Mouse (Mus musculus) gastrocnemius, postnatal 4 days (tissue): ENCODE results near the gene Farp1. TPM values are rescaled to one million over a fixed set of nuclear protein-coding genes. Genes with fewer than 3 reads are reported as not detected.

ENCODE experiments used
- DNase-seq, 2 experiments: peaks; one replicate each; pipeline ENCODE4 v3.0.0; 2021 to 2022; ENCODE audit warnings: low spot score in 2 of 2, mixed read lengths in 2 of 2
- total RNA-seq, 2 experiments: library from RNA; stranded (reverse); gene quantifications; 2 replicates each; pipeline ENCODE4 v1.2.3; 2021

Gene Farp1
- total RNA-seq, 2 experiments from 2014 or later: 64.2 to 65.8 TPM

DNA sequence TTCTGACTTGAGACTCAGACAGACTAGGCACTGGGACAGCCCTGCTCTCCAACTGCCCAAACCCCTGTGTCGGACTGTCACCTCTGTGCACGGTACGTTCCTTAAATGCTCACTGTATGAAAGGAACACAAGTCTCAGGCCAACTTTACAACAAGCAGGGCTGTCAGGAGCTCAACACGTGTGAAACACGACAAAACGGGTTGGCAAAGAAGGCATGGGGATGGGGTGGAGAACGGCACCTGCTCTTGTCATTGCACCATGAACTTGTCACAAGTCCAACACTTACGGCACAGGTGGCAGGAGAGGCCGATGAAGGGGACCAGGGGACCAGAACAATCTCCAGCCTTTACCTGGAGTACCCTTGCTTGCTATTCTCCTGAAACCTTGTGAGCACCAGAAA, 264.1 kb downstream of the Farp1 start:
- DNase-seq: no peak

DNA sequence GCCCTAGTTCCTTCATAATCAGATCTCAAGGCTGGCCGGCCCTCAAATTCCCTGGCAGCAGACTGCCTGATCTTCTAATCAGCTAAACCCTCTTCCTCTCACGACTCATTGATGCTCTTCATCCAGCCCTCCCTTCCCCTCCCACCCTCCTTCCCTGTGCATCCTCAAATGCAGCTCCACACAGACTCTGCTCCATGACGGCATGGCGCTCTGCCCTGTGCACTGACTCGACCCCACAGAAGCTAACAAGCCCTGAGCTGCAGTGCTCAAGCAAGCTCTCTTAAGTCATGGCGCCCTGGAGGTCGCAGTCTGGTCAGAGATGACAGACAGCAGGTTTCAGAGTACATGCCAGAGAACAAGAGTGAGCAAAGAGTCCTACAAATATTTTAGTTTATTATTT, 269.5 kb downstream of the Farp1 start:
- no peak for DNase-seq

DNA sequence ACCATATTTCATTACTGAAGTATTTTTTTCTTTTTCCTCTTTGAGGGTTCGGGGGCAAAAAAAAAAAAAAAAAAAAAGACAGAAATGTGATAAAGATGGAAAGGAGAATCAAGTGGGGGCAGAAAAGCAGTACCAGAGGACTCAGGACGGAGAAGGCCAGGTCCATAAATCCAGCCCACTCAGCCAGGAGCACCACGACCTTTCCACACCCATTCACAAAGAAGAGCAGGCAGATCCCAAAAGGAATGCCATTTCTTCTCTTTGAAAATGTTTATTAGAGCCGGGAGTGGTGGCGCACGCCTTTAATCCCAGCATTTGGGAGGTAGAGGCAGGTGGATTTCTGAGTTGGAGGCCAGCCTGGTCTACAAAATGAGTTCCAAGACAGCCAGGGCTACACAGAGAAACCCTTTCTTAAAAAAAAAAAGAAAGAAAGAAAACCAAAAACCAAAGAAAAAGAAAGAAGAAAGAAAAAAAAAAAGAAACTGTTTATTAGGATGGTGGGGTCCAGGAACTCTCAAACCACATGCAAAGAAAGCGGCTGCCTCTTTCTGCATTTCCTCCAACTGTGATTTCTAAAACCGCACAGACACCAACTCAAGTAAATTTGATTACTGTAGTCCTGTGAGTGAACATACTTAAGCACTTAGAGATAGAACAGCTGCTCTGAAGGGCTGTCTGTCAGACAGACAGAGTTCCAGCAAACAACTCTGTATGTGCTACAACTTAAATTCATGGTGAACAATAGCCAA, 270.5 kb downstream of the Farp1 start:
- no peak for DNase-seq

DNA sequence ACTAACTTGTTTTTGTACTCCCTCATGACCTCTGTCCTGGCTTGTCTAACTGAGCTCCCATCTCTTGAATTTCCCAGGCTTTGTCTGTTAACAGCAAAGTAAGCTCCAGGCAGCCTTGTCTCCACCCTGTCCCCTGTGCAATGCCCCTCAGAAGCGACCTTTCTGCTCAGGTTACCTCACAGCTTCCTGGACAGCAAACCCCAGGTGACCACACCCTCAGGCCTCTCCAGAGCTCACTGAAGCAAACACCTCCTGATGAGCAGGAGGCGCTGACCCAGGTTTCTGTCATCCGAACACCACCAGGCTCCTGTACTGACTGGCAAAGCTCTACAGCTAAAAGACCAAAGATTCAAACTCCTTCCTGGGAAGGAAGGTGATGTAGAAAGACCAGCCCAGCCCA, 274.9 kb downstream of the Farp1 start:
- no peak for DNase-seq

DNA sequence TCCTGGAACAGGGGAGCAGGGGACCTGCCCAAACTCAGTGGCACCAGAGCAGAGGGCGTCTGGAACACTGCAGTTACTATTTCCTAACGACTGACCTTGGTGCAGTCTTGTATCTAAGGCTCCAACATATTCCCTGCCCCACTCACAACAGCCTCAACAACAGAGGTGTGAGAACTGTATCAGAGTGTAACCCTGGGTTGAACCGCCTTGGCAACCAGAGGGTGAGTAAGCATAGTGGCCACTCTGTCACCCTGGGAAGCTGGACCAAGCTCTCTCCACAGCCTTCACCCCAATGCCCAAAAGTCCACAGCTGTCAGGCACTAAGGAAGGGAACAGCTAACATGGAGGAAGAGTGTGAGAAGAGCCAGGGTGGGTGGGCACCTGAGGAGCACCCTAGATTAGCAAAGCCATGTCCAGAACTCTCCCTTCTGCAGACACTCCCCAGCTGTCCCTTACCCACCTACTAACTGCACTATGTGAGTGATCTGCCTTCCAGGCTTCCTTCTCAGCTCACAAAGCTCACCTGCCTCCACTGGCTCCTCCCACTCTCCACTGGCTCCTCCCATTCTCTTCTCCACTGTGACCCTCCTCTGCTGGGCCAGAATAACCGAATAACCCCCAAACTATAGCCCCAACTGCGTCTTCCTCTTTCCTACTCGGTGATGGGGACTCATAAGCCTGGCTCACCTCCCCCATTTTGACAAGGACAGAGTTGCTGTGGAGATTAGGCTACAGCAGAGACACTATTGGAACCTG, 275.5 kb downstream of the Farp1 start:
- DNase-seq: no peak

DNA sequence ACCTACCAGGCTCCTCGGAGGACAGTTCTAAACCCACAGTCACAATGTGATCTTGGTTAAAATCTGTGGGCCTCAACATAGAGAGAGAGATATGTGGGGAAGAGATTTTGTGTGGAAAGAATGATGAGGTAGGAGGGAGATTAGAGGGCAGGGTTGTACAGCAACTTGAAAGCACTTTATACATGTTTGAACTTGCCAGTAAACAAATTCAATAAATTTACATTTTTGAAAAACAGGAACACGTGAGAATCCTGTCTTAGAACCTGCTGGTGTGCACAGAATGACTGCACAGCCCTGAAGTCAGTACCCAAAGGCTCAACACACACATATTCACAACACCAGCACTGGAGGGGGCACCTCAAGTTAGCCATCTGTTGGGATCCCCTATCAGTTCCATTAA, 276.1 kb downstream of the Farp1 start:
- DNase-seq: no peak

DNA sequence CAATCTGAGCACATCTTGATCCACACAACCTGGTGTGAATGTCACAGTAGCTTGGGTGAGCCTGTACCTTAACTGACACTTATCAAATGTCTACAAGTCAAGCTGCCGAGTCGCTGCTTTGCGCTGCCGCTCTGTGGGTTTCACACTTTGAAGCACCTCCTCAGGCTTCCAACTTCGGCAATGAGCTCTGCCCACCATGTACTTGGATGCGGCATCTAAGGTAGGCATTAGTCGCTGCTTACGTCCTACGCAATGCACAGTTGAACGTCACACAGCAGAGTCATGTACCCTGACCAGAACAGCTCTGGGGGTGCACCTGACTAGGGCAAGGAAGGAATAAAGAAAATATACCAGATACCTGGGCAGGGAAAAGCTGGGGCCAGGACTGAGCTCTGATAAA, 278.3 kb downstream of the Farp1 start:
- no peak for DNase-seq

DNA sequence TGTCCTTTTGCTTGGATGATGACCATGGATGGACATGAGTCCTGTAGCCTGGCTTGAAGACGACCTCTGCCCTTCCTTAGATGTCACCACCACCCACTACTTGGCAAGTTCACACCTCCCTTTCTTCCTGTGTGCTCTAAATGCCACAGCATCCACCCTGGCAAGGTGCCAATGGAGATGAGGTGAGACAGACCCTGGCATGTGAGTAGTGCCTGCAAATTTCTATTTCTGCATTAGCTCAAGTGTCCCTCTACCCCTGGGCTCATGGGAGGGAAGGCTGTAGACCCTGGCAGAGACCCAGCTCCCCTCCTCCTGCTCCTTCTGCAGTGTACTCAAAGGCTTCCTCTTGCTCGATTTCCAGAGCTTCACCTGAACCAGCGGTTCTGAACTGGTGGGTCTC, 279.9 kb downstream of the Farp1 start:
- no peak for DNase-seq

DNA sequence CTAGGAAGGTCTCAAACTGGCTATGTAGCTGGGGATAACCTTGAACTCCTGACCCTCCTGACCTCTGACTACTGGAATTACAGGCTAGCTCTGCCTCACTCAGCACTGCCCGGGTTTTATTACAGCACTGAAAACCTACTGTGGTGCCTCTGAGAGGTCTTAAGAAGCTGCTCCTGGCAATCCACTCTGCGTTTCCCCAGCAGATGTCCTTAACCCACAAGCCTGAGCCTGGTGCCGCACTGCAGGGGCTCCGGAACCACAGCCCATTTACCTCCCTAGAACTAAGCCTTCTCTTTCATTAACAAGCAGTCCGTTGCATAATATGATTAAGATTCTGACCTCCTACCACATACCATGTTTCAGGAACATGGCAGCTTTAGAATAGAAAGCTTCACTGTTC, 281.1 kb downstream of the Farp1 start:
- DNase-seq: no peak

DNA sequence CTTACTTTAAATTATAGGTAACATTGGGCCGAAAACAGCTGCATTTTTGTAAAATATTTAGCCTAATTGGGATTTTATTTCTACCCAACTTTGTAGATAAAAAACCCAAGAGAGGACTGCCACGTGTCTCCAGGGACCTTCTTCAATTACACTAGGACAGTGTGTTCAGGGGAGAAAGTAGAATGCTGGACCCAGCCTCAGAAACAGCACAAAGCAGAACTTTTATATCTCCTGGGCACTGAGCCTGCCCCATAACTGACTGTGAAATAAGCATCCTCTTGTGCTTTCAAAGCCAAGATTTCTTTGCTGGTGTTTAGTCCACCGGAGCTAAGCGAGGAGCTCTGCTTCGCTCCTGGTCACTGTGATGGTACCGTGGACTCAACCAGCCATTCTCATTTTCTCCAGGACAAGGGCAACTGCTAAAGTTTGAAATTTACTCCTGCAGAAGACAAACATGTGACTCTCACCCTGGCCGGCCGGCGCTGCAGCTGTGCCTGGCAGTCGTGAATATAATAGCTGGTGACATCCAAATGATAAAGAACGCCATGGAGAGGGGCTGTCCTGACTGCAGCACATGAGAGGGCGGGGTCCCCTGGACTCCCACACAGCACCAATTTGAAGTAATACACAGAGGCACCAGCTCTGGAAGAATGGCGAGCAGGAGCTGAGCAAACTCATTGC, 281.8 kb downstream of the Farp1 start:
- no peak for DNase-seq

DNA sequence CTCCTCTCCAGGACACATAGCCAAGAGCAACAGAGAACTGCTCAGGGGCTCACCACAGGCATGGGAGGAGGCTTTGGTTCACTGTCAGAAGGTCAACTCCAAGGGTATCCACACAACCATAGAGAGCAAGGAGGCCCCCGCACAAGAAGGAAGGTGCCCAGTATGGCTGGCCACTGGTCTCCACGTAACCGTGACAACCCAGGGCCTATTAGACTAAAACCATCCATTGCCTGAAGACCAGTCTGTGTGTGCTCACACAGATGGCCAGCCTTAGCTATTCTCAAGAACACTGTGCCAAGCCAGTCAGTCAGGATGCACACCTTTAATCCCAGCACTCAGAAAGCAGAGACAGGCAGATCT, 282.3 kb downstream of the Farp1 start:
- no peak for DNase-seq

DNA sequence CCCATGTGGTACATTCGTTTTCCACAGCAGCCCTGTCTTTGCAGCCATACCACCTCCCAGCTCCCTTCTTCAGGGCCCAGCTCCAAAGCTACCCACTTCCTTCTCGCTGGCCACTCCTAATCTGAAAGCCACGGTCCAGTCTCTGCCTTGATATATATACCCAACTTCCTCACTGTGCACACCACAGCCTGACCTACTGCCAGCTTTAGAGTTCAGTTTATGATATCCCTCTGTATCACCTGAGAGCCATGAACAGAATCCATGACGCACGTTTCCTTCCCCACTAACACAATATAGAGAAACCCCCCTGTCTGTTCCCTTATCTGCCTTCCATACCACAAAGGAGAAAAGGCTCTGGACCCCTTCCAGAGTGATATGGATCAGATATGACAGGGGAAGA, 283.4 kb downstream of the Farp1 start:
- no peak for DNase-seq

DNA sequence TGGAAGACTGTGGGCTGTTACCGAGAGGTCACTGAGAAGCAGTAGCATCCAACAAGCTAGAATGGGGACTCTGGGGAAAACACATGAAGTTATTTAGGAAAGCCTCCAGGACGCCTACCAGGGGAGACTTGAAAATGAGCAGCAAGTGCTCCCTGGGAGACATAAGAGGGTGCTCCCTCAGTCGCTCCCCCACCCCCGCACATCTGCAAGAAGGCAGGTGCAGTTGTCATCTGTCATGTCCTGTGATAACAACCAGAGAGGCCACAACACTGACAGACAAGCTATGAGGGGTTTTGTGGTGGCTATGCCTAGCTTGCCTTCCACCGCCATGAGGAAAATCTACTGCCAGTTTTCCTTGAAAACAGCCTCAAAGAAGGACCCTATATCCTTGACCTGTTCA, 287.1 kb downstream of the Farp1 start:
- DNase-seq: no peak

DNA sequence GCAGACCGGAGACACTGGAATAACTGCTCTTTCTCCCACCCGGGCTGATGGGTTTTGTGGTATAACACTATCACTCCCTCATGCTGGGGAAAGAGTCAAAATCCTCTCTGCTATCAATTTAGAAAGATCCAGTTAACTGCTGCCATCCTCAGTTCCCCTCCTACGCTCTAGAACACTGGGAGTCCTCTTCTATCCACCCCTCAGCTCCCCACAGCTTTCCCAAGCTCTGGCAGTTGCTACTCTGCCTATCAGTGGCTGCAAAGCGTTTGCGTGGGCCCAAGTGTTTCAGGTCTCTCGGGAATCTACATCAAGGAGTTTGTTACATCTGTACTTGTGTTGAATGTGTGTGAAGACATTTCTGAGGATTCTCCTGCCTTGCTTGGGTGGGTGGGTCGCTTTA, 287.6 kb downstream of the Farp1 start:
- no peak for DNase-seq

DNA sequence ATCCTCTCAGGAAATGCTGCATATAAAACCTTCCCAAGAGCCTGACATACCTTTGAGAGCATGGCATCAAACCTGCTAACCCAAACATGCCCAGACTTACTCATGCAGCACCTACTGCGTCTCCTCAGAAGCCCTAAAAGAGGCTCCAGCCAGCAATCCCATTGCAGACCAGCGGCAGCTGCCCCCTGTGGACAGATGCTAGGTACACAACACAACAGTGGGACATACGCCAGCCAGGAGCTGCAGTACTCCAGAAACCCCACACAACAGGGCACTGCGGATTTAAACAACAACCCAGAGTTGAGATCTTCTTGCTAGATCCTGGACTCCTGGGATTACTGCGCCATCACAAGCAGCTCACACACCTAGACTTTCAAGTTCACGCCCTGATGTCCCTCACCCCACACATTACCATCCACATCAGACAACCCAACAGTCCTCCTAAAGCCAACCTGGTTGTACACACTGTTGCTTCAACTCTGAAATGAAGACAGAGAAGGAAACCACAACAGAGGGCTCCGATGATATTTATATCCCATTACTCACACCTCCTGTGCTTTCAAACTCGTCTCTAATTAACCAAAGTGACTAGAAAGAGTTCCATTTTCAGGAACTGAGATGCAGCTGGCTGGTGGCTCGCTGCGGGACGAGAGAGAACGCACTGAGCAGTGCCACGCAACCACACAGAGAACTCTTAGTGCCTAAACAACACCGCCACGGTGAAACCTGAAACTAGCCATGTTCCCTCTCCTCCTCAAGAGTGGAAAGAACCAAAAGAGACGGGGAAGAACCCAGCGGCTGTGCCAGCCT, 289.7 kb downstream of the Farp1 start:
- DNase-seq: no peak

DNA sequence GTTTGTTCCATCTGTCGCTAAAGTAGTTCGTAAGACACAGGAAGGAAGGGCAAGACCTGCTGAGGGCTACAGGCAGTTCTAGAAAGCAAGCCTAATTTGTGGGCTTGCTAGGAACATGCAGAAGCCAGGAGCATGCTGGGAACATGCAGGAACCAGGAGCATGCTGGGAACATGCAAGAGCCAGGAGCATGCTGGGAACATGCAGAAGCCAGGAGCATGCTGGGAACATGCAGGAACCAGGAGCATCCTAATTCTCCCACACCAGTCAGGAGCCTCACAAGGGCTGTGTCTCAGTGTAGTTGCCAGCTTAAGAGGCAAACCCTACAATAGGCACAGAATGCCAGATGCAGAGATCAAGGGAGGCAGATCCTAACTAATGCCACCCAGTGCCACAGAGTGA, 291.4 kb downstream of the Farp1 start:
- no peak for DNase-seq

DNA sequence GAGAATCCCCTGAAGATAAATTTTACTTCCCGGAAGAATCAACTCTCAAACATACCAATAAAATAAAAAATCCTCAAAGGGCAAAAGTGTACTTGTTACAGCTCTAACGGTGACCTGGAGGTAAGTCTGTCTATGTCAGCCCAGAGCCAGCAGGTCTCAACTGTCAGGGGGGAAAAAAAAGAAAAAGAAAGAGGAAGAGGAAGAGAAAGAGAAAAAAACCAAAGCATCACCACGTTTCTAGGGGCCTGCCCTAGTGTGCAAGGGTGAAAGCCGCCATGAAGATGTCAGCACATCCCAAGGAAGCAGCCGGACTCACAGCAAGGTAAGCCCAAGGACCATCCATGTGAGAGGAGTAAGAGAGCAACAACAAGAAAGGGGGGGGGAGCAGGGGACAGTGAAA, 293.9 kb downstream of the Farp1 start:
- no peak for DNase-seq

DNA sequence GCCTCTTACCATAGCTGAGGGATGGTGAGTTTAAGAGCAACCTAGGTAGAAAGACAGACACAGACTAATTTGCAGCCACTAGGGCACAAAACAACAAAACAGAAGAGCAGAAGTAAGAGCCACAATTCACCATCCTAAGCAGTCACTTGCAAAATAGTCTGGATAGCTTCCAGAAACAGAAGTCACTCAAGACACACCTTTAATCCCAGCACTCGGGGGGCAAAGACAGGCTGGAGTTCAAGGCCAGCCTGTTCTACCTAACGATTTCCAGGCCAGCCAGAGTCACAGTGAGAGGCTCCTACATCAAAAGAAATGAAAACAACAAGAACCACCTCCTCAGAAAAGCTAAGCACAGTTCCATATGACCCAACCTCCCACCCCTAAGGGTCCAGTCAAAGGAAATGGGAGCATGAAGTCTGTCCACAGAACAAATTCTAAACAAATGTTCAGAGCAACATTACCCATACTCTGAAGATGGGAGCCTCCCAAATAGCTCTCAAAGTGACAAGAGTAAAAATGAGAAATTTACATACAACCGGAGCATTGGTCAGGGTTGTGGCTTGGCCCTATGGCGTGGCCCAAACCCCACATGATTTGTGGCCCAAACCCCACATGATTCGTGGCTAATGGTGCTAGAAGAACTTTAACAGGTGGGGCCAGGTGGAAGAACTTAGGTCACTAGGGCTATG, 294.5 kb downstream of the Farp1 start:
- DNase-seq: no peak

DNA sequence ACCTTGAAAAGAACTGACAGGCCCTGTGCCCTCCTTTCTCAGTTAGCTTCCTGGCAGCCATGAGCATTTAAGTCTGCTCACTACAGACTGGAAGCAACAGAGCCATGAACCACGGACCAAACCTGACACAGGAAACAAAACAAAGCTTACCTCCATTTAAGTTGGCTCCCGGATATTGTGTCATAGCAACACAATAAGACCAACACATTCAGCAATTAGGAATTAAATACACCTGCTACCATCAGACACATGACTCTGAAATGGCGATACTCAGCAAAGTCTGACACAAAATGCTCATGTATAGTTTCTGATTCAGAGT, 295.0 kb downstream of the Farp1 start:
- DNase-seq: no peak
